ENCODE assay signal across 7 mouse cellular contexts in genomic region chrX:48623379-48624053, GRCm38 (mm10). TPM values are rescaled to one million over a fixed set of nuclear protein-coding genes. Genes with fewer than 3 reads are reported as not detected.
DNase-seq lines count a peak whose midpoint lies in the region; ATAC-seq lines count a peak whose summit lies in the region.

TSS of gene Slc25a14 (plus strand) at chrX:48623413.

- peak within 1 kb of the TSS; percentile 55 for H3K4me3 ChIP-seq in embryonic facial prominence, embryonic 13.5 days
- H3K4me3 ChIP-seq in limb, embryonic 13.5 days: peak within 1 kb of the TSS; percentile 50
- H3K4me3 ChIP-seq in midbrain, embryonic 16.5 days (ENCODE audit: low read depth, low read length): peak within 1 kb of the TSS; percentile 56

- H3K9ac ChIP-seq in embryonic facial prominence, embryonic 13.5 days: peak within 1 kb of the TSS; percentile 68
- H3K9ac ChIP-seq in limb, embryonic 13.5 days: peak within 1 kb of the TSS; percentile 61
- peak within 1 kb of the TSS; percentile 65 for H3K9ac ChIP-seq in midbrain, embryonic 16.5 days (ENCODE audit: low read depth, low read length)

- WGBS in embryonic facial prominence, embryonic 13.5 days: 20% methylated on average over 38 of the region's 38 CpGs
- WGBS in limb, embryonic 13.5 days: 14% methylated on average over 38 of the region's 38 CpGs
- 21% methylated on average over 38 of the region's 38 CpGs for WGBS in midbrain, embryonic 16.5 days

- peak; percentile 92 for ATAC-seq in embryonic facial prominence, embryonic 13.5 days (ENCODE audit: insufficient number of reproducible peaks, insufficient read depth, low FRiP score, low TSS enrichment, low read depth)
- peak; percentile 97 for ATAC-seq in limb, embryonic 13.5 days (ENCODE audit: low FRiP score, low read depth)
- ATAC-seq in midbrain, embryonic 16.5 days: peak; percentile 99

- peak within 1 kb of the TSS; percentile 71 for H3K27ac ChIP-seq in embryonic facial prominence, embryonic 13.5 days
- peak within 1 kb of the TSS; percentile 61 for H3K27ac ChIP-seq in limb, embryonic 13.5 days
- H3K27ac ChIP-seq in midbrain, embryonic 16.5 days (ENCODE audit: low read length): peak within 1 kb of the TSS; percentile 82

- H3K4me2 ChIP-seq in embryonic facial prominence, embryonic 13.5 days: peak within 1 kb of the TSS; percentile 59
- H3K4me2 ChIP-seq in limb, embryonic 13.5 days (replicated peaks): peak within 1 kb of the TSS; percentile 64
- peak within 1 kb of the TSS; percentile 53 for H3K4me2 ChIP-seq in midbrain, embryonic 16.5 days (ENCODE audit: low read length)

- no peaks in the 10 kb centered on the region for H3K9me3 ChIP-seq in embryonic facial prominence, embryonic 13.5 days
- no peaks in the 10 kb centered on the region for H3K9me3 ChIP-seq in limb, embryonic 13.5 days
- H3K9me3 ChIP-seq in midbrain, embryonic 16.5 days (replicated peaks; ENCODE audit: control insufficient read depth, low read length, poor library complexity, severe bottlenecking): no peaks in the 10 kb centered on the region

- no peaks in the 10 kb centered on the region for H3K27me3 ChIP-seq in embryonic facial prominence, embryonic 13.5 days
- no peaks in the 10 kb centered on the region for H3K27me3 ChIP-seq in limb, embryonic 13.5 days
- H3K27me3 ChIP-seq in midbrain, embryonic 16.5 days (ENCODE audit: control insufficient read depth, insufficient read depth, low read depth, low read length): no peaks in the 10 kb centered on the region

- H3K4me1 ChIP-seq in embryonic facial prominence, embryonic 13.5 days: no peaks in the 10 kb centered on the region
- H3K4me1 ChIP-seq in limb, embryonic 13.5 days: no peaks in the 10 kb centered on the region
- H3K4me1 ChIP-seq in midbrain, embryonic 16.5 days (ENCODE audit: control insufficient read depth, insufficient read depth, low read length): peaks cover 4% of the 10 kb centered on the region

- H3K36me3 ChIP-seq in embryonic facial prominence, embryonic 13.5 days: no peaks in the 10 kb centered on the region
- no peaks in the 10 kb centered on the region for H3K36me3 ChIP-seq in limb, embryonic 13.5 days
- H3K36me3 ChIP-seq in midbrain, embryonic 16.5 days (ENCODE audit: control insufficient read depth, insufficient read depth, low read length): no peaks in the 10 kb centered on the region

- DNase-seq in adrenal gland, postnatal 36 days: peak; percentile 76 to 82
- DNase-seq in heart, adult 18-20 months: peak; percentile 83 to 84
- peak; percentile 83 to 85 for DNase-seq in kidney, adult 8-10 months
- peak; percentile 54 to 75 for DNase-seq in spleen, postnatal 10 days (ENCODE audit: low spot score in 2 of 2)

RNA-seq across cellular contexts. Expression of gene Slc25a14, which starts in this region (rescaled TPM):
- total RNA-seq in adrenal gland, postnatal 36 days (2021): 10 to 100 TPM; 11.9 to 15.3 TPM
- 15.3 and 19.7 TPM in 2 replicates for polyA plus RNA-seq in embryonic facial prominence, embryonic 13.5 days (2015; fragmentation: Nextera tagmentation; extraction: Ambion mirVana)
- total RNA-seq in heart, adult 18-20 months (2021): 1 to 10 TPM; 2.4 to 3.5 TPM
- polyA plus RNA-seq in limb, embryonic 13.5 days (2015; fragmentation: Nextera tagmentation; extraction: Ambion mirVana): 16.9 and 17.3 TPM in 2 replicates
- 43.6 and 46.6 TPM in 2 replicates for polyA plus RNA-seq in midbrain, embryonic 16.5 days (2015; fragmentation: Nextera tagmentation; extraction: Ambion mirVana)

Comparison
In these comparisons a context has a peak if more than half of its experiments do, and no peak if none do; other contexts are left out.
1. Peak in every context shown above with its lines: DNase-seq, ATAC-seq, H3K4me3 ChIP-seq and H3K27ac ChIP-seq.